Mouse (Mus musculus) kidney, adult 2 months (tissue): ENCODE data around the gene Slc2a13.

ENCODE experiments used
- CTCF ChIP-seq: fragments of 200-500 bp; conservative IDR thresholded peaks from 2 replicates; pipeline ENCODE4 v1.5.1; 2011; ENCODE audit warnings: low read depth, mild to moderate bottlenecking, control low read depth, low read length, moderate library complexity, mixed read lengths; ENCODE audit not compliant: insufficient read depth, insufficient read length
- POLR2A ChIP-seq: fragments of 200-500 bp; IDR thresholded peaks from one replicate; pipeline ENCODE4 v1.6.1; 2011; ENCODE audit warnings: low read depth, low read length, control low read depth

DNA sequence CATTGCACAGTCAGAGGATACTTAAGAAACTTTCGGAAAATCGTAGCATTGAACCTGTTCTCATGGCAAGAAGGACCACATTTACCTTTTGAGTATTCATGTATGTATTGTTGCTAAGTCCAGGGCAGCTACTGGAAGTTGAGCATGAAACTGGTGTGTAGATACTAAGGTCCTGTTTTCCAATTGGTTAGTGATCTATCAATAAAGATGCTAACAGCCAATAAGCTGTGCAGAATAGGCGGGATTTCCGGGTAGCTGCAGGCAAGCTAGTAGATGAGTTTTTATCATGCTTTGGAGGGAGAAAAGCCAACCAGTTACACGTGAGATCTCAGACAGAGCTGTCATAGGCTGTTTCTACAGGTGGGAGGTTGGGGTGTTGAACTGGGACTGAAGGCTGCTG lies 24.2 kb upstream of the Slc2a13 start:
- TF ChIP-seq POLR2A (no peak), CTCF (no peak)
